Mouse (Mus musculus): ENCODE measurements around the gene Zfp821. TPM values are rescaled to one million over a fixed set of nuclear protein-coding genes. Genes with fewer than 3 reads are reported as not detected.

Gene Zfp821
- total and polyA plus RNA-seq, 2 experiments = 0.73 to 1.8 TPM

GRCm38 (mm10) chr8:109714961-109715360 is 9.6 kb downstream of the Zfp821 start:
- Histone ChIP-seq H3K36me3 (ENCODE audit: control insufficient read depth, insufficient read depth, low read length) (peaks cover 23% of the 10 kb centered on the region), H3K27ac (replicated peaks; ENCODE audit: insufficient read depth, low read depth, low read length) (no peak overlapping the region), H3K4me1 (ENCODE audit: control insufficient read depth, insufficient read depth, low read length) (no peaks in the 10 kb centered on the region), H3K79me2 (ENCODE audit: control insufficient read depth, insufficient read depth, low read length) (no peaks in the 10 kb centered on the region), H3K4me3 (ENCODE audit: insufficient read depth, low read depth, low read length) (no peak overlapping the region), H3K9ac (ENCODE audit: low read depth, low read length) (no peak overlapping the region), H3K27me3 (ENCODE audit: control insufficient read depth, insufficient read depth, low read length) (no peaks in the 10 kb centered on the region)
- WGBS = 90% methylated on average over 5 of the region's 5 CpGs
- DNase-seq (ENCODE audit: extremely low read depth, low read depth, low spot score) = no peak
- no peak for TF ChIP-seq CTCF (IDR thresholded peaks at IDR 0.05; ENCODE audit: low read depth, low read length)
- no peak for TF ChIP-seq POLR2A (IDR thresholded peaks at IDR 0.05; ENCODE audit: extremely low read depth, insufficient read depth, low read length)

- no peaks in the 10 kb centered on the region for H3K4me1 ChIP-seq (ENCODE audit: control insufficient read depth, insufficient read depth, low read length)
- H3K36me3 ChIP-seq (ENCODE audit: control insufficient read depth, insufficient read depth, low read length) = peaks cover 21% of the 10 kb centered on the region
- DNase-seq (ENCODE audit: extremely low read depth, low read depth, low spot score) = no peak
- H3K27me3 ChIP-seq (ENCODE audit: control insufficient read depth, insufficient read depth, low read length) = no peaks in the 10 kb centered on the region
- 90% methylated on average over 3 of the region's 3 CpGs for WGBS
- no peak overlapping the region for H3K4me3 ChIP-seq (ENCODE audit: insufficient read depth, low read depth, low read length)
- no peak overlapping the region for H3K9ac ChIP-seq (ENCODE audit: low read depth, low read length)
- no peak overlapping the region for H3K27ac ChIP-seq (replicated peaks; ENCODE audit: insufficient read depth, low read depth, low read length)
- no peaks in the 10 kb centered on the region for H3K79me2 ChIP-seq (ENCODE audit: control insufficient read depth, insufficient read depth, low read length)
- TF ChIP-seq POLR2A (IDR thresholded peaks at IDR 0.05; ENCODE audit: extremely low read depth, insufficient read depth, low read length) (no peak), CTCF (IDR thresholded peaks at IDR 0.05; ENCODE audit: low read depth, low read length) (no peak)
These were observed 19.8 kb downstream of the Zfp821 start for GRCm38 (mm10) chr8:109725106-109725505.

GRCm38 (mm10) chr8:109731012-109731411 is 25.7 kb downstream of the Zfp821 start:
- no peak overlapping the region for H3K4me3 ChIP-seq (ENCODE audit: insufficient read depth, low read depth, low read length)
- no peaks in the 10 kb centered on the region for H3K27me3 ChIP-seq (ENCODE audit: control insufficient read depth, insufficient read depth, low read length)
- H3K4me1 ChIP-seq (ENCODE audit: control insufficient read depth, insufficient read depth, low read length) = no peaks in the 10 kb centered on the region
- no peak for TF ChIP-seq CTCF (IDR thresholded peaks at IDR 0.05; ENCODE audit: low read depth, low read length)
- TF ChIP-seq POLR2A (IDR thresholded peaks at IDR 0.05; ENCODE audit: extremely low read depth, insufficient read depth, low read length) = no peak
- DNase-seq (ENCODE audit: extremely low read depth, low read depth, low spot score) = no peak
- no peaks in the 10 kb centered on the region; the same call in 1 of the 2 replicates for H3K79me2 ChIP-seq (ENCODE audit: control insufficient read depth, insufficient read depth, low read length)
- 88% methylated on average over 3 of the region's 3 CpGs for WGBS
- peaks cover 8% of the 10 kb centered on the region; the same call in 1 of the 2 replicates for H3K36me3 ChIP-seq (ENCODE audit: control insufficient read depth, insufficient read depth, low read length)
- H3K9ac ChIP-seq (ENCODE audit: low read depth, low read length) = no peak overlapping the region
- H3K27ac ChIP-seq (replicated peaks; ENCODE audit: insufficient read depth, low read depth, low read length) = no peak overlapping the region

GRCm38 (mm10) chr8:109734018-109734417 is 28.7 kb downstream of the Zfp821 start:
- Histone ChIP-seq H3K9ac (ENCODE audit: low read depth, low read length) (no peak overlapping the region), H3K27ac (replicated peaks; ENCODE audit: insufficient read depth, low read depth, low read length) (no peak overlapping the region), H3K4me1 (ENCODE audit: control insufficient read depth, insufficient read depth, low read length) (peaks cover 9% of the 10 kb centered on the region; the same call in 1 of the 2 replicates), H3K27me3 (ENCODE audit: control insufficient read depth, insufficient read depth, low read length) (no peaks in the 10 kb centered on the region), H3K4me3 (ENCODE audit: insufficient read depth, low read depth, low read length) (no peak overlapping the region), H3K36me3 (ENCODE audit: control insufficient read depth, insufficient read depth, low read length) (peaks cover 8% of the 10 kb centered on the region; the same call in 1 of the 2 replicates), H3K79me2 (ENCODE audit: control insufficient read depth, insufficient read depth, low read length) (peaks cover 4% of the 10 kb centered on the region; the same call in 1 of the 2 replicates)
- no peak for DNase-seq (ENCODE audit: extremely low read depth, low read depth, low spot score)
- 87% methylated on average over 3 of the region's 3 CpGs for WGBS
- TF ChIP-seq POLR2A (IDR thresholded peaks at IDR 0.05; ENCODE audit: extremely low read depth, insufficient read depth, low read length) (no peak), CTCF (IDR thresholded peaks at IDR 0.05; ENCODE audit: low read depth, low read length) (no peak)

- peak overlapping the region; percentile 82 for H3K9ac ChIP-seq (ENCODE audit: low read depth, low read length)
- peaks cover 4% of the 10 kb centered on the region; the same call in 1 of the 2 replicates for H3K79me2 ChIP-seq (ENCODE audit: control insufficient read depth, insufficient read depth, low read length)
- H3K27me3 ChIP-seq (ENCODE audit: control insufficient read depth, insufficient read depth, low read length) = no peaks in the 10 kb centered on the region
- peaks cover 8% of the 10 kb centered on the region; the same call in 1 of the 2 replicates for H3K36me3 ChIP-seq (ENCODE audit: control insufficient read depth, insufficient read depth, low read length)
- WGBS = under 1% methylated on average over 8 of the region's 8 CpGs
- H3K27ac ChIP-seq (replicated peaks; ENCODE audit: insufficient read depth, low read depth, low read length) = peak overlapping the region; percentile 66
- peak; percentile 19 for DNase-seq (ENCODE audit: extremely low read depth, low read depth, low spot score)
- peaks cover 9% of the 10 kb centered on the region; the same call in 1 of the 2 replicates for H3K4me1 ChIP-seq (ENCODE audit: control insufficient read depth, insufficient read depth, low read length)
- H3K4me3 ChIP-seq (ENCODE audit: insufficient read depth, low read depth, low read length) = peak overlapping the region; percentile 98
- TF ChIP-seq POLR2A (IDR thresholded peaks at IDR 0.05; ENCODE audit: extremely low read depth, insufficient read depth, low read length) (no peak), CTCF (IDR thresholded peaks at IDR 0.05; ENCODE audit: low read depth, low read length) (no peak)
These were observed 31.5 kb downstream of the Zfp821 start for GRCm38 (mm10) chr8:109736819-109737218.
